Mouse (Mus musculus) layer of hippocampus, adult 8-10 months (tissue): Measurements from ENCODE around the gene Cryge. TPM values are rescaled to one million over a fixed set of nuclear protein-coding genes. Genes with fewer than 3 reads are reported as not detected.
A peak's percentile ranks its signal among the peaks of the same experiment; 100 is the strongest.
"Not testable (repeated sequence)": the region's sequence is repeated elsewhere in the genome, so short reads cannot be mapped to it uniquely, and the experiment has no call there.

Experiments
- DNase-seq, 2 experiments: peaks; one replicate each; pipeline ENCODE4 v3.0.0; 2022; ENCODE audit warnings: low spot score in 2 of 2
- total RNA-seq, 4 experiments: library from RNA; stranded (reverse); gene quantifications; 2 replicates each; pipeline ENCODE4 v1.2.4; 2022

Gene Cryge
- total RNA-seq = not detected

GRCm38 (mm10) chr1:65050952-65051351 lies at the start of gene Cryge:
Cryge (minus strand) TSS chr1:65051149.
- not testable (repeated sequence) for DNase-seq

DNA sequence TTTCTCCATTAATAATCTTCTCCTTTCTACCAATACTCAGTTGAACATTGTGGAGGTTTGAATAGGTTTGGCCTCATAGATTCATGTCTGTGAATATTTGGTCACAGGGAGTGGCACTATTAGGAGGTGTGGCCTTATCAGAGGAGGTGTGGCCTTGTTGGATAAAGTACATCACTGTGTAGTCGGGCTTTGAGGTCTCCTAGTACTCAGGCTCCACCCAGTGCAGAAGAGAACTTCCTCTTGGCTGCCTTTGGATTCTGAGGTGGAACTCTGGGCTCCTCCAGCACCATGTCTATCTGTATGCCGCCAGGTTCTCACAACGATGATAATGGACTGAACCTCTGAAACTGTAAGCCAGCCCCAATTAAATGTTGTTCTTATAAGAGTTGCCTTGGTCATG lies 46.0 kb upstream of the Cryge start:
- DNase-seq = no peak

DNA sequence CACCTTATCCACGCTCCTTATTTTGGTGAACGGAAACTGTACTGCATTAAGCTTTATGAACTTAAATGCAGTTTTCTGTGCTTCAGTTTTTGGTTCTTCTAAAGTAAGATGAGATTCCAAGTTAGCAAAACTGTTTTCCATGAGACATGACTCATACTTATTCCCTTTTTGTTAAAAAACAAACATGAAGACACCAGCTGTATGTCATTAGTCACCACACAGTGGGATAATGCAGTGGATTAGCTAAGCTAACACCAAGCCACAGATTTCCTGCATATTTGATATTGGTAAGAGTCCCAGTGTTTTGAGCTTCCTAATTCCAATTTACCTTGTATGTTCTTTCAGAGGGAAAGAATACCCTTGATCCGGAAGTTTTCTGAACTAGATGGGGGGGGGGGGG lies 40.6 kb upstream of the Cryge start:
- no peak for DNase-seq

DNA sequence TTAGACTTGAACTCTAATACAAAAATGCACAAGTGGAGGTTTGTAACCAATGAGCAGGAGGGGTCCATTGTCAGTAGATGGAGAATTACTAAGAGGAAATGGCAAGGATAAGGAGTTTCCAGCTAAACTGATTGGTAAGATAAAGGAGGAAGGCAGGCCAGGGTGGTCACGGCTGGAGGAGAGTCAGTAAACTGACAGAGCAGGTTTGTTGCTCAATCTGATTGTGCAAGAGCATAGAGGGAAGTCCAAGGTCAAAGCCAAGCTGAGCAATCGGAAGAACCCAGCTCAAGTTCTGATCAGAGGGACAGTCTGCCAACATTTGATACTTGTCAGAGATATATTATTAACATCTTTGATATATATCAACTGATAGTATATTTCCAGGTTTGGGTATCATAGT lies 39.4 kb upstream of the Cryge start:
- DNase-seq = no peak

DNA sequence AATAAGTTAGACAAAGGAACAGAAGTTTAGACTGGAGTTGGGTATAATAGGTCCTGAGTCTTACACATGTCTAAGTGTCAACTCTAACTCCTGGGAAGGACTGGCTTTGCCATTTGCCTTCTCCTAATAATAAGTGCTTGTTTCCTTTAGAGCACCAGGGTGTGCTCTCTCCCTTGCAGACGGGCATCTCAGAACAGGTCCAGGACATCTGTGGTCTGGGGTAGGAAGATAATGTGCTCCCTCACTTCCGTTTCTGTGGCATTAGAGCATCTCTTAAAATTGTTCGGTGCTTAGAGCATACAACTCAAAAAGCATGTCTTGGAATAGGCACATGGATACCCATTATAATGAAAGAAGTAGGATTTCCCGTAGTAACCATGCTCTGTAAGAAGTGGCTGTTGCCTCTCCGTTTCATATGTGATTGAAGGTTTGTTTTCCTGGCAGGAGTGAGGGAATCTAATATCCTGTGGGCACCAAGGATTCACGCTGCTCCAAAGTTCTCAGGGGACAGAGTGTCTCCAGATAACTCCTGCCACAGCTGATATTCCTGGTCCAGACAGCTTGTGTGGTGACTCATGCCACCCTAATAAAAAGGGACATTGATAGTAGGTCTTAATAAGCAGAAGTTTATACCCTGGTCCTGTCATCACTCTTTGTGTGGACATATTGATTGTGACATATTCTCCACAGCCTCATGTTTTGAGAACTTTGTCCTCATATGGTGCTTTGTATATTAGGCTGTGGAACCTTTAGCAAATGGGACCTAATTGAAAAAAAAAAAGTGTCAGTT lies 37.8 kb upstream of the Cryge start:
- no peak for DNase-seq

DNA sequence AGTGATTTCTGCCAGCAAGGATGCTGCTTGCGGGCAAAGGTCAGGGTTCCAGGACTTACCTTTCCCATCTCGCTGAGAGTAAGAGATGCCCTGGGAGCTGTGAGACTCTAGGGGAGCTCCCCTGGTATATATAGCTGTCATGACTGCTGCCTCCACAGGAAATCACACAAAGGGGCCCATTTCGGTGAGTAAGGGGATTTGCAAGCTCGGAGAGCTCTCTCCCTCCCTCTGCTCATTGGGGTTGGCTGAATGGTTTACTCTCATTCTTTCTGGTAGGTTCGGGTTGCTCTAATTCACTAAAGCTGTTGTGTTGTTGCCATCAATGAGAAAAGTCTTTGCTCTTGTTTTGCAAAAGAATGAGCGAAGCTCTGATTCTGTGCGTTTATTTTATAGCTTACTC lies 31.2 kb upstream of the Cryge start, which contains the start of gene Crygb:
Gene Crygb, minus strand, starts transcription at position 101 of the 400 bp plus-strand sequence.
- no peak for DNase-seq

GRCm38 (mm10) chr1:65075607-65076006 lies 24.7 kb upstream of the Cryge start:
- DNase-seq = no peak

GRCm38 (mm10) chr1:65073589-65073988 lies 22.6 kb upstream of the Cryge start, which contains the start of gene Crygc:
Crygc (minus strand) TSS chr1:65073689.
- no peak for DNase-seq

- DNase-seq = no peak
These were observed 16.9 kb upstream of the Cryge start for GRCm38 (mm10) chr1:65067842-65068241.

DNA sequence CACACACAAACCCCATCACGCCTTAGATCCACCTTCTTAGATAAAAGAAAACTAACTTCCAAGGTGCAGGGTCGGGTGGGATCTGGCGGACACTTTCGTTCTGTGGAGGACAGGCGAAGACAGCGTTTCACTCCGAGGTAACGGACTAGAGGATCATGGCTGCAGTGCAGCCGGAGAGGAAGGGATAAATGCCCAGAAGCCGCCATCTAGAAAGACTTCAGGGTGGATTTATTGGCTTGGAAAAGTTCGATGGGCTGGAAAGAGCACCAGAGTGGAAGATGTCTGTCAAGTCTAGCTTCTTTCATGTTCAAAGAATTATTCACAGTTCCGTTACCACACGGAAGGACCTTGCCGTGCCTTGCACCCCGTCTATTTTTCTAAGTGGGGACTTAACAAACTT lies 13.3 kb upstream of the Cryge start:
- no peak for DNase-seq

DNA sequence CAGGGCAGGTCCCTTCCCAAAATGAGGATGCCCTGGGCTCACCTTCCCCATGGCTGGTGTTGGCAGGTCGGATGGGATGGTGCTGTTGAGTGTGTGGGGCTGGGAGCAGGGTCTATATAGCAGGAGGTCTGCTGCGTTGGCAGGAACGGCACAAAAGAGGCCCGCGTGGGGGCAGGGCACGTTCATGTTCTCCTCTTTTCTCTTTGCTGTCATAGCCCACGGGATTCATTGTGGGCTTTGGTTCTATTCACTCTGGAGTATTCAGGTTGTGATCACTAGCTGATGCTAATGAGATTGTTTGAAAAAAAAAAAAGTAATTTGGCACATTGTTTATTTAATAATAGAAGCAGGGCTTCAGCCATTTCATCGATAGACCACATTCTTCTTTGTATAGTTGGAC lies 12.4 kb upstream of the Cryge start, which contains the start of gene Crygd:
Gene Crygd, minus strand, starts transcription at position 101 of the 400 bp plus-strand sequence.
- DNase-seq = no peak

DNA sequence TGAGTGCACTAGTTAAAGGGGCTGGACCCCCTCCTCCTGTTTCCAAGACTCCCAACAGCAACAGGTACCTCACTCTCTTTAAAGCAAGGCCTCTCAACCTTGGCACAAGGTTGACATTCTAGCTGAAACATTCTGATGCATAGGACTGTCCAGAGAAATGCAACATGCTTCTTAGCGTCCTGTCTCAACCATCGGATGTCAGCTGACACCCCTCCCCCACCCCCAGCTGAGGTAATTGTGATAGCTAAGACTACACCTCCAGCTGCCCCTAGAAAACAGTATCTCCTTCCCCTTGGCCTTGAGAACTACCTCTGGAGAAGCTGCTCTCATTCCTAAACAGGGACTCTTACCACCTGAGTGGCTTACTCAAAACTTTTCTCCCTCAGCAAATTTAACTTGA lies 1.2 kb upstream of the Cryge start:
- DNase-seq = no peak

- no peak for DNase-seq
These were observed 747 bp upstream of the Cryge start for GRCm38 (mm10) chr1:65051696-65052095.

GRCm38 (mm10) chr1:65048781-65049180 lies 2.2 kb downstream of the Cryge start:
- DNase-seq = peak; percentile 12 to 44

DNA sequence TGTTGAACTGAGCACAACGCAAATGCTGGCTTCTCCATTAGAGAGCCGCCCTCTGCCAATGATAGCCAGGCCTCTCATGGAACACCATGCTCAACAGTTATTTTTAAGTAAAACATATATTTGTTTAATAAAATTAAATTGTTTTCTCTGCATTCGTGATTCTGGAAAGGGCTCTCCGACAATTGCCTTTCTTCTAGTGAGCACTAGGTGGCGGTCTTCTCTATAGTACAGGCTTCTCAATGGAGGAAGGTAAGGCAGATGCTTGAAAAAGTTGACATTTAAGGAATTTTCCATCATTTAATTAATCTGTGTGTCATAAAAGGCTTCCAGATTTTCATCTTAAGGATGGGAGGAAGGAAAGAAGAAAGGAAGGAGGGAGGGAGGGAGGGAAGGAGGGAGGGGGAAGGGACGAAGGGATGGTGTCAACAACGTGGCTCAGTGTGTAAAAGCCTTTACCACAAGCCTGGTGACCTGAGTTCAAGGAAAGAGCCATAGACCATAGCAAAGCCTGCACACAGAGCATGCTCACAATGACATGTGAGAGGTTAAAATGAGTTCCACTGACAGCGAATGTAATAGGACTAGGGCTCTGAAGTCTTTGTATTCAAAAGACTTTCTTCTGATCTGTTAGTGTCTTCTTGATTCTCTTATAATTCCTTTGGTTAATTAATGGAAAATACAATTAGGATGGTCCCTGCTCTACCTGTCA lies 4.4 kb downstream of the Cryge start:
- DNase-seq = peak in 1 of 2 experiments; percentile 29

GRCm38 (mm10) chr1:65043433-65043832 lies 7.5 kb downstream of the Cryge start:
- no peak for DNase-seq

DNA sequence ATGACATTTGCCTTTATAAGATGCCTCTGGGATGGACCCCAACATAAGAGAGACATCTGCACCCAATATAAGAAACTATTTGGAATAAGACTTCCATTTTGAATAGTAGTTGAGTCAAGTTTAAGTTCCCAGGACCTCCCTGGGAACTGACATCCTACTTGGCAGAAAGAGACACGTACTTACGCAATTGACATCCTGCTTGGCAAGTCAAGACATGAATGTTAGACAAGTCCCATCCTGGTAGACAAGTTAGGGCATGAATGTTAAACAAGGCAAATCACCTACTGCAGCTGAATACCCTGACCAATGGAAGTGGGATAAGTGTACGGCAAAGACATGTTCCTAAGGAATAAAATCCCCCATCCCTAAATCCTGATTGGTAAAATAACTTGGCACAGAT lies 9.1 kb downstream of the Cryge start:
- no peak for DNase-seq

DNA sequence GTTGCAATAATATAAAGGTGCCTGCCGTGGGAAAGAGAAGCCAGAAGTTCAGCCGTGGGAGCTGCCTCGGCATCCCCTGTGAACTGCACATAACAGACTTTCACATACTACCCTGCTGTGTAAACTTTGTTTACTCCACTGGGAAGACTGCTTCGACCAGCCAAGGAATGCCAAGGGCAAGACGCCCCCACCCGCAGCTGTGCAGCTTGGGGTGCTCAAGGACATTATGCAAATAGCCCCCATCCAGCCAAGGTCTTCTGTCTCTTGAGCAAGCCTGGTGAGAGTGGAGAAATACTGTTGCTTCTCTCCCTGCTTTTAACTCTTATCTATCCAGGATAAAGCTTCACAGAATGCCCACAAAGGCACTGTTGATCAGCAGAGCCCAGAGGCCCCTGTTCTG lies 10.1 kb downstream of the Cryge start:
- DNase-seq = no peak

DNA sequence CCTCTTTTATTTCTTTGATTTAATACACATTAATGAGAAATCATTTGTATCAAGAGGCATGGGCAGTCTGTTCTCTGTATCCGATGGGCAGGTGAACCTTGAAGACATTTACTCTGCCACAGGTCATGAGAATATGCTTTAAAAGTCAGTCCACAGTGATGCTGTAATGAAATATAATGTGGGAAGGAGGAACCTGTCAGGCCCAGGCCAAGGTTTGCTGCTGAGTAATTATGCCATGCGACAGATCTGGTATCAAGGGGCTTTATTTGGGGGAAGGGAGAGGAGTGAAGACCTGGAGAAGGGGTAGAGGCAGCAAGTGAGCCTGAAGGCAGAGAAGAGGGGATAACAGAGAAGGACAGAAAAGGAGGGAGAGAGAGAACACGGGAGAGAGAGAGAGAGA lies 11.3 kb downstream of the Cryge start:
- DNase-seq = no peak

DNA sequence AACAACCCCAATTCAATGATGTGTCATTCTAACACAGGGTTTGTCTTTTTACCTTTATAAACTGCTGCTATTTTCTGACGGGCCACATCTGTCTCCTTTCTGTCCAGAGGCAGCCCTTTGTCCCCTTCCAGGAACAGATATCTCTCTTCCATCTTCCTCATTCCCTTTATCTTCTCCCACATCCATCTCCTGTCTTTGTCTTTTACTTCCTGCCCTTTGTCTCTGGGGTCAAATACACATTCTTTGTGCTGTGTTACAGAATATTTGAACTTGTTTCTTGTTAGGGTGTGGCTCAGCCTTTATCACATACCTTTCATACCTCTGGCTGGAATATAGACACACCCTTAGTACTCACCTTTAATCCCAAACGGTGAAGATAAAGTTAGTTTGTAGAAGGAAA lies 13.4 kb downstream of the Cryge start:
- no peak for DNase-seq

- DNase-seq = no peak
These were observed 15.4 kb downstream of the Cryge start for GRCm38 (mm10) chr1:65035513-65035912.

GRCm38 (mm10) chr1:65032641-65033040 lies 18.3 kb downstream of the Cryge start, which contains the start of gene Akr1cl:
Akr1cl (minus strand) TSS chr1:65032759.
- no peak for DNase-seq

- no peak for DNase-seq
These were observed 22.7 kb downstream of the Cryge start for GRCm38 (mm10) chr1:65028206-65028605.
